Mouse (Mus musculus) heart, embryonic 12.5 days (tissue): Measurements from ENCODE around the gene Pigw. TPM values are rescaled to one million over a fixed set of nuclear protein-coding genes. Genes with fewer than 3 reads are reported as not detected.

Experiments used
- ATAC-seq: fragments of 200-750 bp; cut with Nextera tagmentation; 2 replicates; pipeline ENCODE4 v1.8.0; 2017; ENCODE audit warnings: moderate TSS enrichment, moderate library complexity; ENCODE audit not compliant: insufficient number of reproducible peaks, low FRiP score
- H3K27ac ChIP-seq: fragments of 300-500 bp; sonication (generic); 2 replicates; pipeline ENCODE4 v1.5.1; 2016; ENCODE audit warnings: mild to moderate bottlenecking, moderate library complexity; ENCODE audit not compliant: poor library complexity, severe bottlenecking
- H3K27me3 ChIP-seq: fragments of 300-500 bp; sonication (generic); replicated peaks from 2 replicates; pipeline ENCODE4 v1.6.1; 2016; ENCODE audit warnings: mild to moderate bottlenecking, moderate library complexity
- H3K36me3 ChIP-seq: fragments of 300-500 bp; sonication (generic); 2 replicates; pipeline ENCODE4 v1.6.1; 2016; ENCODE audit warnings: mild to moderate bottlenecking, moderate library complexity
- H3K4me1 ChIP-seq: fragments of 300-500 bp; sonication (generic); replicated peaks from 2 replicates; pipeline ENCODE4 v1.6.1; 2016; ENCODE audit warnings: mild to moderate bottlenecking
- H3K4me2 ChIP-seq: fragments of 300-500 bp; sonication (generic); 2 replicates; pipeline ENCODE4 v1.6.1; 2016; ENCODE audit warnings: mild to moderate bottlenecking, moderate library complexity
- H3K4me3 ChIP-seq: fragments of 300-500 bp; sonication (generic); 2 replicates; pipeline ENCODE4 v1.5.1; 2016; ENCODE audit warnings: mild to moderate bottlenecking
- H3K9ac ChIP-seq: fragments of 300-500 bp; sonication (generic); 2 replicates; pipeline ENCODE4 v1.6.1; 2016; ENCODE audit warnings: mild to moderate bottlenecking, moderate library complexity
- H3K9me3 ChIP-seq: fragments of 300-500 bp; sonication (generic); replicated peaks from 2 replicates; pipeline ENCODE4 v1.6.1; 2016; ENCODE audit warnings: mild to moderate bottlenecking, moderate library complexity
- WGBS: fragments of 180-500 bp; shearing (Covaris S2); methylation state at CpG from one replicate; pipeline ENCODE4 v1.1.7; 2016; 5-methylcytosine and 5-hydroxymethylcytosine counted together
- polyA plus RNA-seq: library from polyadenylated mRNA; unstranded; fragments of >200 nt; fragmentation: Nextera tagmentation; extraction: Ambion mirVana; gene quantifications from 2 replicates; pipeline ENCODE4 v1.2.1, GENCODE M21; 2016

The Pigw gene
- polyA plus RNA-seq, 1 experiment from 2014 or later: 3.4 TPM

GRCm38 (mm10) chr11:84904597-84905144 lies 24.6 kb upstream of the Pigw start:
- H3K9ac ChIP-seq: no peak overlapping the region
- peaks cover 99% of the 10 kb centered on the region for H3K36me3 ChIP-seq
- no peaks in the 10 kb centered on the region for H3K9me3 ChIP-seq
- 77% methylated on average over 9 of the region's 9 CpGs for WGBS
- H3K27me3 ChIP-seq: no peaks in the 10 kb centered on the region
- H3K4me2 ChIP-seq: no peak overlapping the region
- H3K27ac ChIP-seq: no peak overlapping the region
- H3K4me3 ChIP-seq: no peak overlapping the region
- H3K4me1 ChIP-seq: no peaks in the 10 kb centered on the region
- ATAC-seq: no peak

DNA sequence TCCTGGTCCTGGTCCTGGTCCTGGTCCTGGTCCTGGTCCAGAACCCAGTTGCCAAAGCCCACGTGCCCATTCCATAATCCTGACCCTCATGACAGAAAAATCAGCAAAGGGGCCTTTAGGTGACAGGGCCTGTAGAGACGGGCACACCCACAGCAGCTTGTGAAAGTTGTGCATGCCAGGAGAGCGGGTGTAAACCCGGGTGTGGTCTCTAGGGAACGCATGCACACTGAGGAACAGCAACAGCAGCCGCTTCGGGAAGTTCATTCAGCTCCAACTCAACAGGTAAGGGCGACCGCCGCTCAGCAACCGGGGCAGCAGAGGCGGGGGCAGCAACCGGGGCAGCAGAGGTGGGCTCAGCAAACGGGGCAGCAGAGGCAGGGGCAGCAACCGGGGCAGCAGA lies 13.0 kb upstream of the Pigw start:
- no peak overlapping the region for H3K4me2 ChIP-seq
- no peak overlapping the region for H3K4me3 ChIP-seq
- H3K9me3 ChIP-seq: no peaks in the 10 kb centered on the region
- H3K36me3 ChIP-seq: peaks cover 88% of the 10 kb centered on the region
- H3K4me1 ChIP-seq: no peaks in the 10 kb centered on the region
- no peak for ATAC-seq
- no peaks in the 10 kb centered on the region for H3K27me3 ChIP-seq
- H3K9ac ChIP-seq: no peak overlapping the region
- WGBS: 91% methylated on average over 14 of the region's 15 CpGs
- no peak overlapping the region for H3K27ac ChIP-seq

DNA sequence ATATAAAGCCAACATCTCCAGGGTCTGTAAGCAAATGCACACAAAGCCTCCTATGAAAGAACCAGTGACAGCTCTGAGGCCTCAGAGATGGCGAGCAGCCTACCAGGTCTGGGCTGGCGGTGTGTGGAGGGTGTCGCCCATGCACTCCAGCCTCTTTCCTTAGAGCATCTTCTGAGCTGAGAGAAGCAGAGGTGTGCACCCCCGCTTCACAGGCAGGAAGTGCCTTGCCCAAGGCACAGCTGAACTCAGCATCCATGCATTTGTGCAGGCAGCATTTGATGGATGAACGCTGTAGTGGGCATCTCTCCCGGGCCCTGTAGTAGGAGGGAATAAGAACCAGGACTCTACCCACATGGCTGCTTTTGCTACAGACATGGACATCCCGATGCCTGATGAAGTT lies 11.6 kb upstream of the Pigw start:
- Histone ChIP-seq H3K9me3 (no peaks in the 10 kb centered on the region), H3K27me3 (no peaks in the 10 kb centered on the region), H3K4me3 (no peak overlapping the region), H3K4me2 (no peak overlapping the region), H3K36me3 (peaks cover 87% of the 10 kb centered on the region), H3K27ac (no peak overlapping the region), H3K4me1 (no peaks in the 10 kb centered on the region), H3K9ac (no peak overlapping the region)
- ATAC-seq: no peak
- WGBS: 93% methylated on average over 7 of the region's 7 CpGs

DNA sequence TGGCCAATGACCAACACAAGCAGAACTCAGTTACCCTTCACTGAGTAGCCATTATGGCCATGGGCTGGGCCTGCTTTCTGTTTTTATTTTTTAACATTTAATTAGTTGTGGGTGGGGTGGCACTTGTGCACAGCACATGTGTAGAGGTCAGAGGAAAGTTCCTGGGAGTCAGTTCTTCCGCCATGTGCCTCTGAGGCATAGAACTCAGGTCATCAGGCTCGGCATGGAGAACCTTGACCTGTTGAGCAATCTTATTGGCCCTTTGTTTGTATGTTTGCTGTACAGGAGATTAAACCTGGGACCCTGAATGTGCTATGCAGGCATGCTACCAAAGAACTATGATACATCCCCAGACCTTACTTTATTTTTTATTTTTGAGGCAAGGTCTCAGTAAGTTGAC lies 9.4 kb upstream of the Pigw start:
- H3K27ac ChIP-seq: no peak overlapping the region
- no peak overlapping the region for H3K4me3 ChIP-seq
- 87% methylated on average over 2 of the region's 2 CpGs for WGBS
- H3K4me2 ChIP-seq: no peak overlapping the region
- no peaks in the 10 kb centered on the region for H3K27me3 ChIP-seq
- no peak for ATAC-seq
- H3K4me1 ChIP-seq: no peaks in the 10 kb centered on the region
- no peaks in the 10 kb centered on the region for H3K9me3 ChIP-seq
- H3K9ac ChIP-seq: no peak overlapping the region
- H3K36me3 ChIP-seq: peaks cover 86% of the 10 kb centered on the region

- Histone ChIP-seq H3K27me3 (no peaks in the 10 kb centered on the region), H3K9ac (no peak overlapping the region), H3K27ac (no peak overlapping the region), H3K4me2 (no peak overlapping the region), H3K36me3 (peaks cover 89% of the 10 kb centered on the region), H3K4me1 (no peaks in the 10 kb centered on the region), H3K4me3 (no peak overlapping the region), H3K9me3 (no peaks in the 10 kb centered on the region)
- no peak for ATAC-seq
- 92% methylated on average over 8 of the region's 8 CpGs for WGBS
Observed at GRCm38 (mm10) chr11:84888025-84888424, 7.9 kb upstream of the Pigw start.

- H3K27me3 ChIP-seq: no peaks in the 10 kb centered on the region
- 88% methylated on average over 11 of the region's 11 CpGs for WGBS
- H3K9ac ChIP-seq: no peak overlapping the region
- H3K4me1 ChIP-seq: no peaks in the 10 kb centered on the region
- H3K27ac ChIP-seq: no peak overlapping the region
- no peak for ATAC-seq
- no peak overlapping the region for H3K4me3 ChIP-seq
- no peaks in the 10 kb centered on the region for H3K9me3 ChIP-seq
- H3K4me2 ChIP-seq: no peak overlapping the region
- peaks cover 85% of the 10 kb centered on the region for H3K36me3 ChIP-seq
Observed at GRCm38 (mm10) chr11:84886767-84887511, 6.9 kb upstream of the Pigw start.

DNA sequence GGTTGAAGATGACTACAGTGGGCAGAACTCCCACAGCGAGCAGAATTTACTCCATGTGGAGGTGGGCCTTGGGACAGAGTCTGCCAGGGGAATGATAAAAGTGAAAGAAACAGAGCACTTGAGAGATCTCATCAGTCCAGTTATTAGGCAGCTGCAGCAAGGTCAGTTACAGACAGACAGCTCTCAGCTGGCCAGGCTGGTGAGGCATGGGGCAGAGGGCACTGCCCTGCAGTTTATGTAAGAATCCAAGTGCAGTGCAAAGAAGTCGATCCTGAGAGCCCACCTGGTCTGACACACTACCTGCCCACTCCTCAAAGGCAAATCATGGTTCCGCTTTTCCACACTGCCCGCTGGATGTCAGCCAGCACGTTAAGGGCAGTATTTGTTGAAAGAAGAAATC lies 6.2 kb upstream of the Pigw start:
- no peaks in the 10 kb centered on the region for H3K27me3 ChIP-seq
- WGBS: 89% methylated on average over 5 of the region's 5 CpGs
- H3K4me3 ChIP-seq: no peak overlapping the region
- ATAC-seq: no peak
- no peak overlapping the region for H3K9ac ChIP-seq
- no peak overlapping the region for H3K4me2 ChIP-seq
- peaks cover 78% of the 10 kb centered on the region for H3K36me3 ChIP-seq
- H3K4me1 ChIP-seq: peaks cover 5% of the 10 kb centered on the region
- H3K27ac ChIP-seq: no peak overlapping the region
- no peaks in the 10 kb centered on the region for H3K9me3 ChIP-seq

- H3K9ac ChIP-seq: no peak overlapping the region
- H3K9me3 ChIP-seq: no peaks in the 10 kb centered on the region
- WGBS: 83% methylated on average over 4 of the region's 4 CpGs
- H3K4me3 ChIP-seq: no peak overlapping the region
- no peak overlapping the region for H3K27ac ChIP-seq
- no peaks in the 10 kb centered on the region for H3K27me3 ChIP-seq
- ATAC-seq: no peak
- peaks cover 74% of the 10 kb centered on the region for H3K36me3 ChIP-seq
- H3K4me2 ChIP-seq: no peak overlapping the region
- H3K4me1 ChIP-seq: peaks cover 11% of the 10 kb centered on the region
Observed at GRCm38 (mm10) chr11:84885238-84885637, 5.2 kb upstream of the Pigw start.

GRCm38 (mm10) chr11:84882346-84882745 lies 2.3 kb upstream of the Pigw start:
- no peak overlapping the region for H3K4me3 ChIP-seq
- H3K4me2 ChIP-seq: no peak overlapping the region
- H3K9me3 ChIP-seq: no peaks in the 10 kb centered on the region
- H3K36me3 ChIP-seq: peaks cover 56% of the 10 kb centered on the region
- no peak for ATAC-seq
- no peak overlapping the region for H3K27ac ChIP-seq
- peaks cover 16% of the 10 kb centered on the region for H3K4me1 ChIP-seq
- 92% methylated on average over 7 of the region's 7 CpGs for WGBS
- no peak overlapping the region for H3K9ac ChIP-seq
- no peaks in the 10 kb centered on the region for H3K27me3 ChIP-seq

DNA sequence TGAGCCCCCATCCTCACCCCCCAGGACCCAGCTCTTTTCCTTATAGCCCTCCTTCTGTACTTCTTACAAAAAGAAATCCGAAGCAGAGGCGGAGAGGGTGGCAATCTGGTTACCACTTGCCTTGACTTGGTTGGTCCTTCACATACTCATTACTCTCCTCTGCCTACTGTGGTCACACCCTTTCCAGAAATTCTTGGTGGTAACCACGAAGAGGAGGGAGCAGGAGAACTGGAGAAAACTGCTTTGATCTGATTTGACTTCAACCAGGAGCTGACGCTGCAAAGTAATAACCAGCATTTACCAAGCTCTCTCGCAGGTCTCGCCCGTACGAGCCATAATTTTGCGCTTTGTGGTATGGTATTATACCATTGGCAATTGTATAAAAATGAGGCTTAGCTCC lies 886 bp upstream of the Pigw start:
- H3K36me3 ChIP-seq: peaks cover 47% of the 10 kb centered on the region
- no peak for ATAC-seq
- peak overlapping the region; percentile 87 for H3K27ac ChIP-seq
- H3K9ac ChIP-seq: peak overlapping the region; percentile 84
- H3K27me3 ChIP-seq: no peaks in the 10 kb centered on the region
- no peaks in the 10 kb centered on the region for H3K9me3 ChIP-seq
- H3K4me3 ChIP-seq: peak overlapping the region; percentile 82
- H3K4me1 ChIP-seq: peaks cover 16% of the 10 kb centered on the region
- 54% methylated on average over 9 of the region's 9 CpGs for WGBS
- peak overlapping the region; percentile 94 for H3K4me2 ChIP-seq

DNA sequence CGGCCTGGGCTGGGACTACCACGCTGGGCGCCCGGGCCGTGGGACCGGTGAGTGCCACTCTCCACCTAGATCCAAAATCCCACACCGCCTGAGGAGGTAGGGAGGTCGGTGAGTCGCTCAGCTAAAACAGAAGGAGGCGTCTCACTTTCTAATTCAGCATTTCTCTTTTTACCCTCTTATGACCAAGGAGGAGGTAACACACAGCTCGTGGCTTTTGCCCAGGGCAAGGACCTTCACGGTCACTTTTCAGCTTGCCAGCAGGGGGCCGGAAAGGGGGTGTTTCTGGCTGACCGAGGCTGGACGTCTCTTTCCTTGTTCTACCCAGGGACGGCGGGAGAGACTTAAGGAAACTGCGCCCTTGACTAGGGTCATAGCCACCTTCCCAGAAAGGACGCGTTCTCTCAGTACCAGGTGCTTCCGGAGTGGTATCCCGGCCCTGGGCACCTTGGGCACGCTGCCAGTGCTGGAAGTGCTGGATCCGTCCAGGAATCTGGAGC lies 428 bp upstream of the Pigw start:
- under 1% methylated on average over 24 of the region's 24 CpGs for WGBS
- H3K36me3 ChIP-seq: peaks cover 44% of the 10 kb centered on the region
- peaks cover 16% of the 10 kb centered on the region for H3K4me1 ChIP-seq
- peak overlapping the region; percentile 87 for H3K27ac ChIP-seq
- ATAC-seq: peak; percentile 71
- no peaks in the 10 kb centered on the region for H3K9me3 ChIP-seq
- peak overlapping the region; percentile 84 for H3K9ac ChIP-seq
- H3K4me3 ChIP-seq: peak overlapping the region; percentile 82
- peak overlapping the region; percentile 94 for H3K4me2 ChIP-seq
- no peaks in the 10 kb centered on the region for H3K27me3 ChIP-seq
